Mouse (Mus musculus) adrenal gland, adult 10 weeks (tissue): ENCODE results near the gene Miga1. TPM values are rescaled to one million over a fixed set of nuclear protein-coding genes. Genes with fewer than 3 reads are reported as not detected.

Experiments used
- polyA plus RNA-seq: library from polyadenylated mRNA; stranded (reverse); fragments of 350-450 nt; fragmentation: Illumina TruSeq; extraction: RNeasy Lipid Tissue Mini Kit (QIAGEN cat#74804); gene quantifications from one replicate; pipeline ENCODE4 v1.2.3, GENCODE M21; 2014; ENCODE audit warnings: low read depth, low replicate concordance

Miga1 gene
- polyA plus RNA-seq: 25.8 TPM

DNA sequence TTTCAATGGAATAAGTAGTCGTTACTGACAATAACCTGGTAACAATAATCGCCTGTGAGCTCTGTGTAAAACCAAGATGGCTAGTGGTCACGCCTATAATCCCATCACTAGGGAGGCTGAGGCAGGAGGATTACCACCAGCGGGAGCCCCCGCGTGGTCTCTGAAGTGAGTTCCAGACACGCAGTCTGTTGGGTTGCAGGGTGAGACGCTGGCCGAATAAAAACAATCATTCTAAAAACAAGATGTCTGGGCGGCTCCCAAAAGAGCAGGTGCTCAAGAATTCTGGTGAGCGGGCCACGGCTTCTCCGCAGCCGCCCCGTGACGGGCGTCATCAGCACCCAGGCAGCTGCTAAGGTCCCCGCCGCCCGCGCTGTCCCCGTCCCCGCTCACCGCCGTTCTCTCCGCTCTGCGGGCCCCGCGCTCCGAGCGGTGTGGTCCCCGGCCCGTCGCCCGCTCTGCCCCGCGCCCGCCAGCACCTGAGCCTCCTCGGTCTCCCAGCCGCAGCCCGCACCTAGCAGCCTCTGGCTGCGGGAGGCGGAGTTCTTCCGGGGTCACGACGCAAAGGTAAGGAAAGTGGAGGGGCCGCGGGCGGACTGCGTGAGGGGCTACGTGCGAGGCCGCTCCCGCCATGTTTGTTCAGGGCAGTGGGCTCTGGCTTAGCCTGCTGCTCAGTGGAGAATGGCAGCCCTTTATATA, at the start of gene Miga1:
Gene Miga1, minus strand, starts transcription at position 546 of the 696 bp plus-strand sequence.

DNA sequence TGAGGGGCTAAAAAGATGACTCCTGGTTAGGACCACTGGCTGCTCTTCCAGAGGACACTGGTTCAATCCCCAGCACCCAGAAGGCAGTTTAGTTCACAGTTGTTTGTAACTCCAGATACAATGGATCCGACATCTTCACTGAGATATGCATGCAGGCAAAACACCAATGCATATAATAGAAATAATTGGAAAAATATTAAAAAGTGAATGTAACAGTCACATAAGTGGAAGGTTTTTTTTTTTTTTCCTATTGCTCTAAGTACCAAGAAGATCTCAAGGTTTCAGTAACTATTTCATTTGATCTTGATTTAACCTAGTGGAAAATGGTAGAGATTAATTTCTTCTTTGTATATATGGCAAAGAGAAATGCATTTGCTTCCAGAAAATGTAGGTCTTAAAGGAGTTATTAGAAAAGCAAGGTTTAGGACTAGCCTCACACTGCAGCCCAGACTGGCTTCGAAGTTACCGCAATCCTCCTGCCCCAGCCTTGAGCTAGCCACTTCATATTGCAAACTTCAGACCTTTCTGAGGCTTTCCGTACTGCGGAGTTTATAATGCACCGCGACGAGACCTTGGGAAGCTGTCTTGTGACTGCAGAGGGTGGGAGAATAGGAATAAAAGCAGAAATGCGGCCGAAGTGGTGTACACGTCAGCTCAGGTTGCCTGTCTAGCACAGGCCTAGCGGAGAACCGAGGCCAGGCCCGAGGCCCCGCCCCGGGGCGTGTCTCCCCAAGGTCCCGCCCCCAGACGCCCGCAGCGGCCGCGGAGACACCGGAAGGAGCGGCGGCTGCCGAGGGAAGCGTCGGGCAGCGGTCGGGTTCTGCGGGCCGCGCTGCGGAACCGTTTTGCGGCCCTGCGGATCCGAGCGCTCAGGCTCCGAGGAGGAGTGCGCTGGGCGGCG, 5.8 kb upstream of the Miga1 start, which contains the start of gene Usp33:
Gene Usp33, plus strand, starts transcription at position 747 of the 901 bp plus-strand sequence.

DNA sequence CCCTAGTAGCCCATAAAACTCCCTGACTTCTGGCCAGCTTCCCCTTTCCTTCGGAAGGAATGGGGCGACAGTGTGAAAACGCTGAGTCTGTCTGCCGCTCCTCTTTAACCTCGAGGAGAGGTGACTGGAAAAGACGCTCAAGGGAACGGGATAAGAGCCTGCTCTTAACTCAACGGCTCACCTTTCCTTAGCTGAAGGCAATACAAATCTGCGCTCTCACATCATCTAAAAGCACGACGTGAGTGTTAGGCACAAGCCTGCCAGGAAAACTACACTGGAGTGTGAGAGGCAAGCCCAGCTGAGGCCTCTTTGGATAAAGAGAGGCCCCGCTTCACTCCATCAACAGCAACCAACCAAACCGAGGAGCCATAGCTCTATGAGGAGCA, 74.2 kb downstream of the Miga1 start, which contains the start of gene Nexn:
Gene Nexn, minus strand, starts transcription at position 315 of the 386 bp plus-strand sequence.

Other genes with a start within 250 kb of the Miga1 start
- gene Gipc2, start 174.2 kb downstream of the Miga1 start, polyA plus RNA-seq: 3.1 TPM
- 287 TPM for gene Dnajb4, start 130.1 kb downstream of the Miga1 start, polyA plus RNA-seq
- 211 TPM for gene Fubp1, start 130.0 kb downstream of the Miga1 start, polyA plus RNA-seq
- gene Nexn, start 74.1 kb downstream of the Miga1 start, polyA plus RNA-seq: 43.9 TPM
- gene Usp33, start 6.1 kb upstream of the Miga1 start, polyA plus RNA-seq: 204 TPM
- gene Zzz3, start 55.1 kb upstream of the Miga1 start, polyA plus RNA-seq: 55.5 TPM